Mouse (Mus musculus) layer of hippocampus, adult 18-20 months (tissue): ENCODE results near the gene Dnm2. TPM values are rescaled to one million over a fixed set of nuclear protein-coding genes. Genes with fewer than 3 reads are reported as not detected.

Experiments
- DNase-seq, 2 experiments: peaks; one replicate each; pipeline ENCODE4 v3.0.0; 2022; ENCODE audit warnings: low spot score in 2 of 2
- long read RNA-seq: library from polyadenylated mRNA; stranded (forward); transcript quantifications from one replicate; pipeline ENCODE4 v2.0.0, GENCODE M21; 2021
- total RNA-seq, 2 experiments: library from RNA; stranded (reverse); gene quantifications; 2 replicates each; pipeline ENCODE4 v1.2.3; 2021

Gene Dnm2
- 10 to 100 TPM; 59.8 to 59.9 TPM for total RNA-seq
- long read RNA-seq, transcript Dnm2-201 (21 exons, 3,502 nt): minor isoform, 7 of 106 reads
- long read RNA-seq, transcript Dnm2-211 (21 exons, 3,510 nt): major isoform, 9 of 106 reads
- long read RNA-seq, transcript Dnm2-206 (21 exons, 2,613 nt): minor isoform, 7 of 106 reads
- long read RNA-seq, partial matches to known transcripts: 7 of 106 reads
- long read RNA-seq, other reads (novel, unspliced or antisense): 68 of 106 reads

DNA sequence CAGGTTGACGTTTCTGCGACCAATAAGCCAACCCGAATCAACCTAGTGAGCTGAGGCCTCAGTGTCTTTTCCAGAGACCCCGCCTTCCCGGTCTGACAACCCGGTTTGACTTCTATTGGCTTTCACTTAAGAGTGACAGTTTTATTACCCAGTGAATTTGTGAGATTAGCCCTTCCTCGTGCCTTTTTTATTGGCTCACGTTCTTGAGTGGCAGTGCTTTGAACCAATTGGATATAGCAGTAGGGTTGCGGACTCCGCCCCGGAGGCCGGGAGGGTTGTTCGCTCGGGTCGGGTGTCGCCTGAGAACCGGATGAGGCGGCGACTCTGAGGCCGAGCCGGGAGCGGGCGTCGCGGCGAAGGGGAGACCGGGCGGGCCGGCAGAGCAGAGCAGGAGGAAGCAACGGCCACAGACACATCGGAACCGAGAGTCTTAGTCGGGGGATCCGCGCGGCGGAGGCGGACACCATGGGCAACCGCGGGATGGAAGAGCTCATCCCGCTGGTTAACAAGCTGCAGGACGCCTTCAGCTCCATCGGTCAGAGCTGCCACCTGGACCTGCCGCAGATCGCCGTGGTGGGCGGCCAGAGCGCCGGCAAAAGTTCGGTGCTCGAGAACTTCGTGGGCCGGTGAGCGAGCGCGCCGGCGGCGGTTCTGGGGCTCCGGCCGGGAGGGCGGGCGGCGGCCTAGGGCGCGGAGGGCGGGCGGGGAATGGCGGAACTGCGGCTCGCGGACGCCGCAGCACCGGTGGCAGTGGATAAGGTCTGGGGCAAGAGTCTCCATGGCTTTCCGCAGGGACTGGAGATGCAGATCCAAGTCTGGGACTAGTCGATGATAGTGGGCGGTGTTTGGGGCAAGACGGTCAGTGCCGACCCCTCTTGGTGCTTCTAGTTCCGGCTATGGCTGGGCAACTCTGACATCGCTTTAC, at the start of gene Dnm2:
Gene Dnm2 (plus strand): TSS at position 278 of the 925 bp plus-strand sequence.
- peak; percentile 99 to 100 for DNase-seq

- no peak for DNase-seq
Measured at GRCm38 (mm10) chr9:21379195-21379594, 45.5 kb upstream of the Dnm2 start.

DNA sequence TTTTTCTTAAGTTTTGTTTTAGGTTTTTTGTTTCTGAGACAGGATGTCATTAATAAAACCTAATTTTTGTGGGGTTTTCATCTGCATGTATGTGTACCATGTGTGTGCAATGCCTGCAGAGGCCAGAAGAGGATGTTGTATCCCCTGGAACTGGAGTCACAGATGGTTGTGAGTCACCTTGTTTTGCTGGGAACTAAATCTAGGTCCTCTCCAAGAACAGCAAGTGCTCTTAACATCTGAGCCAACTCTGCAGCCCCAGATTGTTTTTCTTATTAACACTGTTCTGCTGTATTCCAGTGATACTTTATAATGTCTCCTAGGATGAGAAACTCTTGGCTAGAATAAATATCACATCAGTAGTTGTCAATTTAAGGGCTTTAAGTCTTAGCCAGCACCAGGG, 43.8 kb upstream of the Dnm2 start:
- peak in 1 of 2 experiments; percentile 60 for DNase-seq

- DNase-seq: no peak
Measured at GRCm38 (mm10) chr9:21383966-21384365, 40.7 kb upstream of the Dnm2 start.

DNA sequence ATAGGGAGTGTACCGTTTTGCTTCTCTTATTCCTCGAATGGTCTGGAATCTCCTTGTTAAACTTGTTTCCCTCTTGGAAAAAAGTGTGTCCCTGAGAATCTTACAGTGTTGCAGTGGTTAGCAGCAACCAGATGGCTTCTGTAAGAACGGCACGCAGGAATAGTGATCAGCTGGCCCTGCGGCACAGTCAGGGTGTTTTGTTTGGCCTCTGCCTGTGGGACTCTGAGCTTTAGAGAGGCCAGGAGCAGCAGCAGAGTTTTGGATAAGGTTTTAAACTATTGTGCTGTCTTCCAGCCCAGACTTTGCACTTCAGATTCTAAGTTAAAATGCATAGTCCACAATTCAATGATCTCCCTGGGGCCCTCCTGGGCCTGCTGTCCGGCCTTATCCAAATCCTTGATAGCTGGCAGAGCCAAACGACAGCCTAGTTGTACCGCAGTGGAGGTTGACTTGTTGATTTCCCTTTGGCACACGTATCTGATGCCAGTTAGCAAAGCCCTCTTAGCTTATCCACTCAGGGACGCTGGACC, 32.0 kb upstream of the Dnm2 start:
- DNase-seq: no peak

- no peak for DNase-seq
Measured at GRCm38 (mm10) chr9:21395692-21396091, 29.0 kb upstream of the Dnm2 start.

- no peak for DNase-seq
Measured at GRCm38 (mm10) chr9:21397170-21397569, 27.5 kb upstream of the Dnm2 start.

DNA sequence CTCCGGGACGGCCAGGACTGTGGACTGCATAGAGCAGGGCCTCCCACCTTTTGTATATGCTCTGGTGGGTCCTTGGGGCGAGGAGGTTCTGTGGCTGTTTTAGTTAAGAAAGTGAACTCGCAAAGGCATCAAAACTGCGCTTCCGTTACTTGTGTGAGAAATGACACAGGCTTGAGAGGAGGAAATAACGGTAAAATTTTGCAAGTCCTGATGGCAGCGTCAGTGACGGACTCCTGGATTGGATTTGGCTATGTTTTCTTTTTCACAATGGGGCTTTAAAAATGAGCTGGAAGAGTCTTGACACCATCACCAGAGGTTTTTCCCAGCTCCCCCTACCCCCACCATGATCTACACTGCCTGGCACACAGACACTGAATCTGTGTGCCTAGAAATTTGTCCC, 23.7 kb upstream of the Dnm2 start:
- no peak for DNase-seq

GRCm38 (mm10) chr9:21402764-21403253, 21.9 kb upstream of the Dnm2 start:
- no peak for DNase-seq

DNA sequence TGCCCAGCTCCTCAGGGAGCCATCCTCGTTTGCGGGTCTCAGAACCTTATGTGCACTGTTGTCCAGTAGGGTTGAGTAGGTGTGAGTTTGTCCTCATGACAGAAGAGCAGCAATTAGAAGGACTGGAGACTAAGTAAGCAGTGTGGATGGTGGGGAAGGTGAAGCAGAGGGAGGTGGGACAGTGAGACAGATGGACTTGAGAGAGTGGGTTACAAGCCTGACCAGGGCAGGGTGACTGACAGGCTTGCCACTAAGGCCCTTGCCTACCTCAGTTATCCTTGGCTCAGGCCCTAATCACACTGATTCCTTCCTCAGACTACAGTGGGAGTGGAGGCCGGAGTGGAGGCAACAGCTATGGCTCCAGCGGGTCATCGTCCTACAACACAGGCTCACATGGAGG, 21.0 kb upstream of the Dnm2 start:
- no peak for DNase-seq

- DNase-seq: no peak
Measured at GRCm38 (mm10) chr9:21405525-21405924, 19.2 kb upstream of the Dnm2 start.

DNA sequence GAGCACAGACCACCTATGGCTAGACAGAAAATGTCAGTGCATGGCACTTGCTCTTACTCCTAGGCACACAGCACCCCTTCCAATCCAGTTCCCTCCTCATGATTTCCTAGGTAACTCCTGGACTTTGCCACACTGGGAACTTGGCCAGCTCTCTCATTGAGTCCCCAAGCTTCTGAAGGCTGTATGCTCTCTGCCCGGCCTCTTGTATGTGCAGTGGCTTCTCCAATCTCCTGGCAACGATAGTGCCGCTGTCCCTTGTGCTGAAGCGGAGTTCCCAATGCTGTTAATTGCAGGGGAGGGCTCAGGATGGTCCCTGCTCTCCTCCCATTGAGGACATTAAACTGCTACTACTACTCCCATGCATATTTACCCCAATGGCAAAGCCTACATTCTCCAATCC, 16.8 kb upstream of the Dnm2 start:
- no peak for DNase-seq

DNA sequence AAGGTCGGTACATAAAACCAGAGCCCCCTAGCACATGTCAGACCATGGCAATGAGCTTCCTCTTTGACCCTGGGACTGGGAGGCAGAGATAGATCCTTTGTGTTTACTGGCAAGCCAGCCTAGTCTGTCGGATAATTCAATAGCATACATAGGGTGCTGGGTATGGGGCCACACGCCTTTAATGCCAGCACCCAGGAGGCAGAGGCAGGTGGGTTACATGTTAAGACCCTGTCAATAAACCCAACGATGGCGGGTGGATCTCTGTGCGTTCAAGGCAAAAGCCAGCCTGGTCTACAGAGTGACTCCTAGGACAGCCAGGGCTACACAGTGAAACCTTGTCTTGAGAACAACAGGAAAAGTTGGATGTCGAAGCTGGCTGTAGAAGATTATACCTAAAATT, 16.1 kb upstream of the Dnm2 start:
- no peak for DNase-seq

- DNase-seq: peak; percentile 80 to 93
Measured at GRCm38 (mm10) chr9:21409592-21410317, 15.0 kb upstream of the Dnm2 start.

DNA sequence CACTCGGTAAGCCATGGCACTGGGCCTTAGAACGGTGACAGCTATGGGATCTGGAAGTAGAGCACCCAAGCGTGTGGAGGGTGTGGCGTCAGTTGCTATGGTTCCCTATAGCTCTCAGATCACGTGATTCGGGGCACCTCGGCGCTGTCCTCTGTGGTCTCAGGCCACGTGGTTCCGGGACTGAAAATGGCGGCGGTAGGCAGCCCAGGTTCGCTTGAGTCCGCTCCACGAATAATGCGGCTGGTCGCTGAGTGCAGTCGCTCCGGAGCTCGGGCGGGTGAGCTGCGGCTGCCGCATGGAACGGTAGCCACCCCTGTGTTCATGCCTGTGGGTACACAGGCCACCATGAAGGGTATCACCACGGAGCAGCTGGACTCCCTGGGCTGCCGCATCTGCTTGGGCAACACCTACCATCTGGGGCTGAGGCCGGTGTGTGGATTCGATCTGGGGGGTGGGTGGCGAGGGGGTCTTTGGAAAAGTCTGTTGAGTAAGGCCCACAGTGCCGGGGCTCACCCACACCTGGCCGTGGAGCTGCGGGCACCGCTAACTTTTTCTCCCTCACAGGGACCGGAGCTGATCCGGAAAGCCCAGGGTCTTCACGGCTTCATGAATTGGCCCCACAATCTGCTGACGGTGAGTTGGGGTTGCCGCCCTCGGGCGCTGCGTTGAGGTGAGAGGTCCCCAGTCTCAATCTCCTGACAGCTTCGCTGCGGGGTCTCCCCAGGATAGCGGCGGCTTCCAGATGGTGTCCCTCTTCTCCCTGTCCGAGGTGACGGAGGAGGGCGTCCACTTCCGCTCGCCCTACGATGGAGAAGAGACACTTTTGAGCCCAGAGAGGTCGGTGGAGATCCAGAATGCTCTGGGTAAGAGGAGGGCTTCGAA, 12.8 kb upstream of the Dnm2 start, which contains the start of gene Qtrt1:
Gene Qtrt1 (plus strand): TSS at position 169 of the 882 bp plus-strand sequence.
- DNase-seq: peak; percentile 83 to 91

GRCm38 (mm10) chr9:21417866-21418265, 6.8 kb upstream of the Dnm2 start:
- DNase-seq: no peak

- DNase-seq: no peak
Measured at GRCm38 (mm10) chr9:21419646-21420045, 5.1 kb upstream of the Dnm2 start.

DNA sequence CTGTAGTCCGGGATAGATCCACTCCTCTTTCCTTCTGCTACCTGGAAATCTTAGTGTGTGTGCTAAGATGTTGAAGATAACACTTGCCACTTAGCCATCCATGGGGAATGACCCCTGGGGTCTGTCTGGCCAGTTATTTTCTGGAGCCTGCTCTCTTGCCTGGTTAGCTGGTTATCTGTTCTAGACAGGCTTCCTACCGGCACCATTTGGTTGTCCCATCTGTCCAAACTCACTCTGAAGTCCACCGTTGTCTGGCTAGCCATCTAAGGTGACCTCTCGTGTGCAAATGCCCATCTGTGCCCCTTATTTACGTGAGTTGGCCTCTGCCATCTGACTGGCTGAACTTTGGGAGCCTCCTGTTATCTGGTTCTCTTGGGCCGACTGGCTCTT, 843 bp downstream of the Dnm2 start:
- DNase-seq: no peak

DNA sequence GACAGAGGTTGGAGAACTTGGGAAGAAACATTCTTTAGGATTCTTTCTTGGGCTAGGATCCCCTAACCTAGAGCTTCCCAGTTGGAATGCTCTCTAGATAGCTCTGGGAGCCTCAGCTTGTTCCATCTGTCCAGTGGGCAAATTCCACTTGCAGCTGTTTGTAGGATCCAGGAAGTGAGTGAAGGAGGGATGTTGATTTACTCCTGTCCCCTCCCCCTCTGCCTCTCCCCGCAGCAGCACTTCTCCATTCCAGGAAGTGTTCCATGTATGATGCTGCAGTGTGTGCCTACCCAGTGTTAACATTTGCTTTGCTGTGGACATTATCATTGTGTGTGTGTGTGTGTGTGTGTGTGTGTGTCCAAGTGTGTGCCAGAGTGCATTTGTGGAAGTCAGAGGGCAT, 1.3 kb downstream of the Dnm2 start:
- DNase-seq: no peak

DNA sequence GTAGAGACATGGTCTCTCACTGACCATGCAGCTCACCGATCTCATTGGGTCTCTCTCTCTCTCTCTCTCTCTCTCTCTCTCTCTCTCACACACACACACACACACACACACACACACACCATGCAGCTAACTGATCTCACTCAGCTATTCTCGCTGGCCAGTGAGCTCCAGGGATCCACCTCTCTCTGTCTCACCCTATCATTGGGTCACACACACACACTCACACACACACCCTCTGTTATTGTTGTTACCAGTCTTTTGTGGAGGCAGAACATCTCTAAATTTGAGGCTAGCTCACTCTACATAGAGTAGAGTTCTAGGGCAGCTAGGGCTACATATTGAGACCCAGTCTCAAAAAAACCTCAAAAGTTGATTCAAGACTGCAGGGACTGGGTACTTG, 1.8 kb downstream of the Dnm2 start:
- DNase-seq: no peak
